Mouse (Mus musculus) embryonic facial prominence, embryonic 11.5 days (tissue): Measurements from ENCODE around the gene Ptprr. TPM values are rescaled to one million over a fixed set of nuclear protein-coding genes. Genes with fewer than 3 reads are reported as not detected.

Source experiments
- ATAC-seq: fragments of 200-750 bp; cut with Nextera tagmentation; replicated peaks from 2 replicates; pipeline ENCODE4 v1.8.0; 2017; ENCODE audit warnings: low read depth; ENCODE audit not compliant: insufficient number of reproducible peaks, low FRiP score, low TSS enrichment
- DNase-seq: peaks from one replicate; pipeline ENCODE4 v3.0.0-alpha.2; 2015; ENCODE audit warnings: low spot score
- H3K27ac ChIP-seq: fragments of 300-500 bp; sonication (generic); replicated peaks from 2 replicates; pipeline ENCODE4 v1.5.1; 2014; ENCODE audit warnings: mild to moderate bottlenecking, low read depth, low read length, control low read depth
- H3K27me3 ChIP-seq: fragments of 300-500 bp; sonication (generic); 2 replicates; pipeline ENCODE4 v1.6.1; 2014; ENCODE audit warnings: mild to moderate bottlenecking, low read length, moderate library complexity, mixed read lengths; ENCODE audit not compliant: control insufficient read depth, insufficient read depth
- H3K36me3 ChIP-seq: fragments of 300-500 bp; sonication (generic); replicated peaks from 2 replicates; pipeline ENCODE4 v1.6.1; 2014; ENCODE audit warnings: low read depth, mild to moderate bottlenecking, low read length, moderate library complexity, mixed read lengths; ENCODE audit not compliant: control insufficient read depth, insufficient read depth
- H3K4me1 ChIP-seq: fragments of 300-500 bp; sonication (generic); 2 replicates; pipeline ENCODE4 v1.6.1; 2014; ENCODE audit warnings: low read length, mixed read lengths; ENCODE audit not compliant: control insufficient read depth, insufficient read depth
- H3K4me2 ChIP-seq: fragments of 300-500 bp; sonication (generic); 2 replicates; pipeline ENCODE4 v1.6.1; 2014; ENCODE audit warnings: low read depth, mild to moderate bottlenecking, control low read depth, low read length, moderate library complexity
- H3K4me3 ChIP-seq: fragments of 300-500 bp; sonication (generic); 2 replicates; pipeline ENCODE4 v1.5.1; 2014; ENCODE audit warnings: low read depth, low read length, control low read depth
- H3K9ac ChIP-seq: fragments of 300-500 bp; sonication (generic); replicated peaks from 2 replicates; pipeline ENCODE4 v1.6.1; 2014; ENCODE audit warnings: mild to moderate bottlenecking, control low read depth, low read length
- H3K9me3 ChIP-seq: fragments of 300-500 bp; sonication (generic); replicated peaks from 2 replicates; pipeline ENCODE4 v1.6.1; 2016; ENCODE audit warnings: mild to moderate bottlenecking, low read length, inconsistent platforms, mixed read lengths; ENCODE audit not compliant: control insufficient read depth
- WGBS: fragments of 180-500 bp; shearing (Covaris S2); extraction: QIAGEN DNeasy Blood & Tissue Kit; methylation state at CpG from one replicate; pipeline ENCODE4 v1.1.7; 2014; 5-methylcytosine and 5-hydroxymethylcytosine counted together
- polyA plus RNA-seq: library from polyadenylated mRNA; unstranded; fragments of >200 nt; fragmentation: Nextera tagmentation; extraction: Ambion mirVana; gene quantifications from 2 replicates; pipeline ENCODE4 v1.2.1, GENCODE M21; 2014

Gene Ptprr
- polyA plus RNA-seq, 1 experiment from 2014 or later, result 2.1 TPM

DNA sequence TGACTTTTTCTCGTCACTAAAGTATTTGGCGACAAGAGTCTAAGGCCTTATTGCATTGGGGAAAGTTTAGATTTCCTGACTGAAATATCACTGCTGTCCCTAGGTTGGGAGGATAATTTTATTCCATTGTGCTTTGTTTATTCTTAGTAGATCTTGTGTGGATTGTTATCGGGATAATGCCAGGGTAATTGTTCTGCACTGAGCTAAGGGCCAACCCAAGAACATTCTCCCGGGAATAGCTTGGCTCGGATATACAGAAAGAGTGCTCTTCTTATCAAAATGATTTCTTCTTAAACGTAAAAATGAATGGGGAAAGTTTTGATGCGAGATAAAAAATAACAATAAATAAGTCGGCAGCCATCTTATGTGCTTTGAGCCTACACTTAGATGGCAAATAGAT lies 183.5 kb downstream of the Ptprr start:
- Histone ChIP-seq H3K36me3 (no peaks in the 10 kb centered on the region), H3K9ac (no peak overlapping the region), H3K4me1 (no peaks in the 10 kb centered on the region), H3K27ac (no peak overlapping the region), H3K27me3 (no peaks in the 10 kb centered on the region), H3K9me3 (no peaks in the 10 kb centered on the region), H3K4me3 (no peak overlapping the region), H3K4me2 (no peak overlapping the region)
- 84% methylated on average over 8 of the region's 8 CpGs for WGBS
- ATAC-seq, result no peak
- no peak for DNase-seq

DNA sequence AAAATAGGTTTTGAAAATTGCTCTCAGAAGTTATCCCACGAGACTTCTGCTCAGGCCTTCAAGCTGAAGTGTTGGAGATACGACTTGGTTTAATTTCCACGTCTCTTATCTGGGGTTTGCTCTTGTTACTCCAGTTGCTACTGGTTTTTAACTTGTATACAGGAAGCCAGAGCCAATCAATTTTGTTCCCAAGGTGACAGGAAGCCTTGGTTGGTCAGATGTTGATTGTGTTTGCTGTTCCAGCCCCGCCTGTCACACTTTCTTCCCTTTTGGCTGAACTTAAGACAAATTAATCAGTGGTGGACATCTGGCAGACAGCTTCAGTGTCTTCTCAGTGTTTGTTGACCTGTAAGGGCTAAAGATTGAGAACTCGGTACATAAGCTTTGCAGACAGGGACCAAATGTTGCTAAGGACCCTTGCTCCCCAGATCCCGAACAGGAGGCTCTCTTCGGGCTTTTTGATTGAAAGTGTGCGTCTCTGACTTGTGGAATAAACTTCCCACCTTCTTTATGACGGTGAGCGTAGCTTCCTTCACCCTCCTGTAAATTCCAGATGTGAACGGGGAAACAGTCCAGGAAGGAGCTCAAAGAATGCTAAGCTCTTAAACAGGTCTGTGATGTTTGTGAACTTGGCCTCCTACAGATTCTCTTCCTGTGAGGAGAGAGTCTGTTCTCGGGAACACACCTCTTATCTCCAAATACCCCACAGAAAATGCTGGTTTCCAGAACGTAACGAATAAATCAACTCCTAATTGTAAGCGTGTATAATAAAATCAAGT lies 187.8 kb downstream of the Ptprr start:
- WGBS, result 66% methylated on average over 15 of the region's 15 CpGs
- no peak overlapping the region for H3K4me3 ChIP-seq
- H3K27me3 ChIP-seq, result no peaks in the 10 kb centered on the region
- H3K9ac ChIP-seq, result no peak overlapping the region
- no peak for ATAC-seq
- no peak for DNase-seq
- H3K4me1 ChIP-seq, result no peaks in the 10 kb centered on the region
- no peak overlapping the region for H3K4me2 ChIP-seq
- H3K27ac ChIP-seq, result no peak overlapping the region
- H3K9me3 ChIP-seq, result no peaks in the 10 kb centered on the region
- no peaks in the 10 kb centered on the region for H3K36me3 ChIP-seq

GRCm38 (mm10) chr10:116206449-116206848 lies 188.4 kb downstream of the Ptprr start:
- DNase-seq, result no peak
- Histone ChIP-seq H3K9me3 (no peaks in the 10 kb centered on the region), H3K4me1 (no peaks in the 10 kb centered on the region), H3K36me3 (no peaks in the 10 kb centered on the region), H3K9ac (no peak overlapping the region), H3K27ac (no peak overlapping the region), H3K27me3 (no peaks in the 10 kb centered on the region), H3K4me2 (no peak overlapping the region), H3K4me3 (no peak overlapping the region)
- 87% methylated on average over 11 of the region's 11 CpGs for WGBS
- no peak for ATAC-seq

DNA sequence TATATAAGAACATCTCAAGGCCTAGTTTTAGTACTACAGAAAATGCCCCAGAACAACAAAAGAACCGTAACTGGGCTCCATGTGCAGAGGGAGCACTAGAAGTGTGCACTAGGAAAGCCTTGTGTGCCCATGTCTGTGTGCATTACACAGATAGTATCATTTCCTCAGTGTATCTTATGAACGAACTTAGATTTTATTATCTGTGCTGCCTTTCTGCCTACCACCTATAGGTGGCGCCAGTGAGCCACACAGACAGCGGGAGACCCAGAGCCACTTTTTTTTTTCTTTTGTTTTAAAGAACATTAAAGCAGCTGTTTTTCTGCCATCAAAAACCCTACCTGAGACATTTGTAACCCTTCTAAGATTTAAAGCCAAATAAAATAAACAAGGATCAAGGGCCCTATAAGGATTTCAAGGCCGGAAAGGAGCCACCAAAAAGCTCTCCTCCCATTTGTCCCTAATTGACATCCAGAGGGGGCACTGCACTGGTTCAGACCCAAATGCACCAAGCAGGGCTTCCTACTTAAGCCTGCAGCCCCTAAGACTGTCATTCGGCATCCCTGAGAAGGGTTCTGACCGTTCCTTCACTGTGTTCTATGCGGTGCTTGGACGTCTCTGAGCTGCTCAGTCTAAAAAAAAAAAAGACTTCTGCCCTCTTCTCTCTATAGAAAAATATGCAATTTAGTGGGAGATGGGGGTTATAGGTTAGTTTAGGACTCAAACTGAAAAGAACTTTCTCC lies 190.1 kb downstream of the Ptprr start:
- WGBS, result 22% methylated on average over 9 of the region's 9 CpGs
- Histone ChIP-seq H3K9me3 (no peaks in the 10 kb centered on the region), H3K4me3 (no peak overlapping the region), H3K36me3 (no peaks in the 10 kb centered on the region), H3K27me3 (no peaks in the 10 kb centered on the region), H3K9ac (0 out of 2 replicates have a peak overlapping the region, but pooled peaks have one; percentile 9), H3K4me1 (no peaks in the 10 kb centered on the region), H3K27ac (no peak overlapping the region), H3K4me2 (0 out of 2 replicates have a peak overlapping the region, but pooled peaks have one; percentile 7)
- ATAC-seq (no peak), DNase-seq (peak; percentile 73)

DNA sequence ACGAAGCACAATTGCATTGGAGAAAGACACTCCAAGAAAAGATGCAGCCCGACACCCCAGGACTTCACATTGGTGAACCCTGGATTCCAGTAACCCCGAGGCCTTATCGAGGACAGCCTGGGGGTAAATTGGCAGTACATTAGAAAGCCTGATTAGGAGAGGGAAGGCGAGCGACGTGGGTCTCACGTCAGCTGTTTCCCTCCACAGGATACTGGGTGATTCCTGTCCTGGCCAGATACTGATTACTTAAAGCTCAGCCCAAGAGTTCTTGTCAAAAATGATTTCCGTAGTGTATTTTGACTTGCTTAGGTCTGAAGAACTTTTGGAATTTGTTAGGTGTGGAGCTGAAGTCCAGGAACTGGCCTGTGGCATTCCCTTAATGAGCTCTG lies 190.7 kb downstream of the Ptprr start:
- Histone ChIP-seq H3K4me2 (no peak overlapping the region), H3K4me3 (no peak overlapping the region), H3K9me3 (no peaks in the 10 kb centered on the region), H3K4me1 (no peaks in the 10 kb centered on the region), H3K27ac (no peak overlapping the region), H3K36me3 (no peaks in the 10 kb centered on the region), H3K27me3 (no peaks in the 10 kb centered on the region), H3K9ac (0 out of 2 replicates have a peak overlapping the region, but pooled peaks have one; percentile 9)
- ATAC-seq (no peak), DNase-seq (peak; percentile 30)
- WGBS, result 36% methylated on average over 9 of the region's 9 CpGs

- WGBS, result 11% methylated on average over 3 of the region's 3 CpGs
These were observed 194.1 kb downstream of the Ptprr start for GRCm38 (mm10) chr10:116212127-116212526.

GRCm38 (mm10) chr10:116220336-116221118 lies 202.5 kb downstream of the Ptprr start:
- Histone ChIP-seq H3K4me2 (no peak overlapping the region), H3K27ac (no peak overlapping the region), H3K36me3 (no peaks in the 10 kb centered on the region), H3K4me3 (no peak overlapping the region), H3K4me1 (no peaks in the 10 kb centered on the region), H3K27me3 (no peaks in the 10 kb centered on the region), H3K9ac (no peak overlapping the region), H3K9me3 (no peaks in the 10 kb centered on the region)
- DNase-seq (no peak), ATAC-seq (no peak)
- WGBS, result 84% methylated on average over 12 of the region's 12 CpGs

More at GRCm38 (mm10) chr10:116212127-116212526, 194.1 kb downstream of the Ptprr start:
- H3K36me3 ChIP-seq, result no peaks in the 10 kb centered on the region
- no peak for ATAC-seq
- no peaks in the 10 kb centered on the region for H3K27me3 ChIP-seq
- H3K4me1 ChIP-seq, result no peaks in the 10 kb centered on the region
- H3K4me2 ChIP-seq, result no peak overlapping the region
- H3K9me3 ChIP-seq, result no peaks in the 10 kb centered on the region
- no peak overlapping the region for H3K9ac ChIP-seq
- H3K27ac ChIP-seq, result no peak overlapping the region
- no peak overlapping the region for H3K4me3 ChIP-seq
- DNase-seq, result no peak
